Mouse (Mus musculus): ENCODE measurements around the gene Cenph.
"Not testable (repeated sequence)": the region's sequence is repeated elsewhere in the genome, so short reads cannot be mapped to it uniquely, and the experiment has no call there.

Gene Cenph

DNA sequence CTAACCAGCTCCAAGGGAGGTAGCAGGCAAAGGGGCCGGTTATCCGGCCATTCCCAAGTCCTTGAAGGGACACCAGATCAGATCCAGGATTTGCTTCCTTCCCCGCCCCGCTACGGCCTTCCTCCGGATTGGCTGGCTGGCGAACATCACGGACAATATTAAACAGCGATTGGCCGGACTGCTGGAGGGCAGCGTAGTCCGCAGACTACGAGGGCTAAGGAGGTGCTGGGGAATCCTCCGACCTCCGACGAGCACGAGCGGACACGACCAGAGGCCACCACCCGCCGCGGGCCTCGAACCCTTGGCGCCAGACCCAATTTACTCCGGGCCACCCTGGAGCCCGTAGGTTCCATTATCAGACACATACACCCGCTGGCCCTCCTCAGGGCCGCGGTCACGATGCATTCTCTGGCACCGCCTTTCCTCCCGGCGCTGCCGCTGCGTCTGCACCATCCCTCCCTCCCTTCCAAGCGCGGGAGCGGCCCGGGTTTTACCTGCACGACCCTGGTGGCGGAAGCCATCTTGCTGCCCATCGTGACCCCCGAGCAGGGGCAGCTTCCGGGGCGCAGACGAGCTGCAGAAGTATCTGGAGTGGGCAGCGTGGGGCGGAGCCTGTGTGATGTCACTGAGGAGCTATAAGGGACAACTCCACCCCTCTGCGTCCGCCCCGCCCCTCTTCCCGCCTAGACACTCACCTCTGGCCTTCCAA lies 31.5 kb downstream of the Cenph start, which contains the start of gene Mrps36:
Mrps36 (minus strand) TSS at position 624 of the 709 bp plus-strand sequence.
- peak; percentile 98 for DNase-seq

GRCm38 (mm10) chr13:100743346-100744035 lies 32.2 kb downstream of the Cenph start:
- DNase-seq = no peak

DNA sequence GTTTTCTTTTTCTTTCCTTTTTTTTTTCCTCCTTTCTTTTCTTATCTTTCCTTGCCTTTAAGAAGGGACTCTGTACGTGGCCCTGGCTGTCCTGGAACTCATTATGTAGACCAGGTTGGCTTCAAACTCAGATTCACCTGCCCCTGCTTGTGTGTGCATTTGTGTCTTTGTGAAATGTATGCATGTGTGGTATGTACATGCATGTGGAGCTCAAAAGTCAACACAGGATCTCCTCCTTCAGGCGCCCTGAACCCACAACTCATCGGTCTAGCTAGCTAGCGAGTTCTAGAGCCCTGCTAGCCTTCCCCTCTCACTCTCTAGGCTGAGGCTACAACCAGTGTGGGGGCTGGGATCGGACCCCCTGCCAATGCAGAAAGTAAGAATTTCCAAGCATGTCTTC lies 32.9 kb downstream of the Cenph start:
- DNase-seq = no peak

DNA sequence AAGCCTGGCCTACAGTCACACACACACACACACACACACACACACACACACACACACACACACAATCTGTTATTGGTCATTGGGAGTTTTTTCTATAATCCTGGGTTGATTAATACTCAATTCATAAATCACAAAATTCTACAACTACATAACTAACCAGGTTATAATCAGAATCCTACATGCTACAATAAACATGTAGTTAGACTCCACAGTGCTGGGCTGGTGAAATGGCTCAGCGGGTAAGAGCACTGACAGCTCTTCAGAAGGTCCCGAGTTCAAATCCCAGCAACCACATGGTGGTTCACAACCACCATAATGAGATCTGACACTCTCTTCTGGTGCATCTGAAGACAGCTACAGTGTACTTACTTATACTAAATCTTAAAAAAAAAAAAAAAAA lies 42.9 kb downstream of the Cenph start:
- no peak for DNase-seq

DNA sequence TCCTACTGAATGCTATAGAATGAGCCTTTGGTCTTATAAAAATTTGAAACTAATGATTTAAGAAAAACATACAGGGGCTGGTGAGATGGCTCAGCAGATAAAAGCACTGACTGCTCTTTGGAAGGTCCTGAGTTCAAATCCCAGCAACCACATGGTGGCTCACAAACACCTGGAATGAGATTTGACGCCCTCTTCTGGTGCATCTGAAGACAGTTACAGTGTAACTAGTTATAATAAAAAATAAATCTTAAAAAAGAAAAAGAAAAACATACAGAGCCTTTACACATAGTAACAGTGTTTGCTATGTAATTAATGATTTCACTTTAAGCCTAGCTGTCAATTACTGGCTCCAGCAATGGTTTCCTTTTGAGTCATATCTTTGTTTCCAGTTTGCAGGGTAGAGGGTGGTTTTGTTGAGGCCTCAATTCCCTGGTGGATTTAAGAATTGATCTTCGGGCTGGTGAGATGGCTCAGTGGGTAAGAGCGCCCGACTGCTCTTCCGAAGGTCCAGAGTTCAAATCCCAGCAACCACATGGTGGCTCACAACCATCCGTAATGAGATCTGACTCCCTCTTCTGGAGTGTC lies 44.1 kb downstream of the Cenph start:
- DNase-seq = not testable (repeated sequence)

GRCm38 (mm10) chr13:100730861-100731176 lies 44.9 kb downstream of the Cenph start, which contains the start of gene Cdk7:
Gene Cdk7, minus strand, starts transcription at chr13:100730939.
- DNase-seq = peak; percentile 95

DNA sequence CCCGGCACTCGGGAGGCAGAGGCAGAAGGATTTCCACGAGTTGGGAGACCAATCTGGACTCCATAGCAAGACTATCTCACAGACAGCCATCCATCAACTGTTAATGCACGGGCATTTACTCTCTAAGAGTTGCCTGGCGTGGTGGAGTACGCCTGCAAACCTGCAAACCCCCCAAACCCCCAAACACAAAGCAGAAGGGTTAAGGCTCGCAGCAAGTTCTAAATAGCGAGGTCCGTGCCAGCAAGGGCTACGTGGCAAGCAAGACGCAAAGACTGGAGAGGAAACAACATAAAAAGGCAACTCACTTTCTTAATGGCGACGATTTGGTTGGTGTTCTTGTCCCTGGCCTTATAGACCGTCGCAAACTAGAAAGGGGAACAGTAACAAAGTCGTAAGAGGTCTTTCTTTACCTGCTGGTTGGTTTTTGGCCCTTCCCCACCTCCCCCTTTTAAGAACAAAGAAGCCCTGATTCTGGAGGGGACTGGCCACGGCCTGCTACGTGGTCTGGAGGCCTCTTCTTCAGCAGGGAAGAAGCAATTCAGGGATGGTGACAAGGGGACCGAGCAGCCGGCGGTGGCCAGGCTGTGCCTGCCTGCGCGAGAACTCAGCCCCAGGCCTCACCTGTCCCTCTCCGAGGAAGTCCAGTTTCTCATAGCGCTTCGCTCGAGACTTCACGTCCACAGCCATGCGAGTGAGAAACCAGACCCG lies 45.4 kb downstream of the Cenph start:
- no peak for DNase-seq

- not testable (repeated sequence) for DNase-seq
These were observed 47.2 kb downstream of the Cenph start for GRCm38 (mm10) chr13:100728530-100728929.

DNA sequence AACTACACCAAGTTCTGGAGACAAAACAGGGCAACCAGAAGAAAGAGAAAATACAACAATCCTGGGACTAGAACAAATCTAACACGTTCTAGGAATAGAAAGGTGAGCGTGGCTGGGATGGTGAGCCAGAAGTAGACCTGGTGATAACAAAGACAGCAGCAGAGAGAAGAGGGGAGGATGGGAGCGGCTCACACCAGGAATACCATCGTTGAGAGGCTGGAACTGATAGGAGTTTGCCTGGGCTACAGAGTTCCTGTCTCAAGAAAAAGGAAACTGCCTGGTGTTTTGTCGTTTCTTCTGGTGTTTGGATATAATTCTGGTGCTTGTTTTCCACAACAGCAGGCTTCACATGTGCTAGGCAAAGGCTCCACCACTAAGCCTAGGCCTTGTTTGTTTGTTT lies 47.6 kb downstream of the Cenph start:
- no peak for DNase-seq

- DNase-seq = no peak
These were observed 50.5 kb downstream of the Cenph start for GRCm38 (mm10) chr13:100725194-100725593.

- DNase-seq = no peak
These were observed 51.5 kb downstream of the Cenph start for GRCm38 (mm10) chr13:100724051-100724754.

DNA sequence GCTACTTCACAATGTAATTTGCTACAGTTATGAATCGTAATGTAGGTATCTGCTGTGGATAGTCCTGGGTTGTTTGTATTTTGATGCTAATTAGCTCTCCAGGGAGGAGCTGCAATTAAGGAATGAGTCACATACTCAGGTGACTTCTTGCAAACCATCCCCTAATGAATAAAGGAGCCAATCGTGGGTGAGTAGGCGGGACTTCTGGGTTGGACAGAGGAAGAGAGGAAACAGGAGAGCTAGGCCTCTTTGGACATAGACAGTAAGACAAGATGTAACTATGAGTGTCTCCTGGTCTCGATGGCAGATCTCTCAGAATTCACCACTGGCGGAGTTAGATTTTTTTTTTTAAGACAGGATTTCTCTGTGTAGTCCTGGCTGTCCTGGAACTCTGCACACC lies 54.0 kb downstream of the Cenph start:
- DNase-seq = no peak

- no peak for DNase-seq
These were observed 60.2 kb downstream of the Cenph start for GRCm38 (mm10) chr13:100715467-100715866.

Data from lung, postnatal 36 days (tissue).